Mouse (Mus musculus): ENCODE measurements around the gene Pwp2. TPM values are rescaled to one million over a fixed set of nuclear protein-coding genes. Genes with fewer than 3 reads are reported as not detected.
A peak's percentile ranks its signal among the peaks of the same experiment; 100 is the strongest.

Gene Pwp2
- polyA plus RNA-seq, 1 experiment = 2.9 TPM

GRCm38 (mm10) chr10:78163923-78164322, 21.0 kb downstream of the Pwp2 start:
- Histone ChIP-seq H3K4me1 (peaks cover 60% of the 10 kb centered on the region), H3K36me3 (replicated peaks; ENCODE audit: low read length) (peaks cover 85% of the 10 kb centered on the region), H3K4me3 (replicated peaks) (peak overlapping the region; percentile 21), H3K9me3 (no peaks in the 10 kb centered on the region), H3K27me3 (replicated peaks) (no peaks in the 10 kb centered on the region)
- TF ChIP-seq FLI1 (IDR thresholded peaks at IDR 0.05; ENCODE audit: low read length) = no peak
- no peak for TF ChIP-seq GATA1 (IDR thresholded peaks at IDR 0.05; ENCODE audit: borderline replicate concordance, low read length)

- no peak for TF ChIP-seq FLI1 (IDR thresholded peaks at IDR 0.05; ENCODE audit: low read length)
- no peak for TF ChIP-seq GATA1 (IDR thresholded peaks at IDR 0.05; ENCODE audit: borderline replicate concordance, low read length)
- Histone ChIP-seq H3K36me3 (replicated peaks; ENCODE audit: low read length) (peaks cover 80% of the 10 kb centered on the region), H3K4me3 (replicated peaks) (no peak overlapping the region), H3K27me3 (replicated peaks) (peaks cover 4% of the 10 kb centered on the region), H3K9me3 (no peaks in the 10 kb centered on the region), H3K4me1 (peaks cover 53% of the 10 kb centered on the region)
Observed at GRCm38 (mm10) chr10:78163241-78163640, 21.7 kb downstream of the Pwp2 start.

GRCm38 (mm10) chr10:78162646-78163045, 22.3 kb downstream of the Pwp2 start:
- Histone ChIP-seq H3K27me3 (replicated peaks) (peaks cover 5% of the 10 kb centered on the region), H3K4me1 (peaks cover 51% of the 10 kb centered on the region), H3K9me3 (no peaks in the 10 kb centered on the region), H3K4me3 (replicated peaks) (no peak overlapping the region), H3K36me3 (replicated peaks; ENCODE audit: low read length) (peaks cover 76% of the 10 kb centered on the region)
- TF ChIP-seq GATA1 (IDR thresholded peaks at IDR 0.05; ENCODE audit: borderline replicate concordance, low read length) (no peak), FLI1 (IDR thresholded peaks at IDR 0.05; ENCODE audit: low read length) (no peak)

GRCm38 (mm10) chr10:78161096-78161495, 23.9 kb downstream of the Pwp2 start:
- peaks cover 47% of the 10 kb centered on the region for H3K4me1 ChIP-seq
- H3K36me3 ChIP-seq (replicated peaks; ENCODE audit: low read length) = peaks cover 61% of the 10 kb centered on the region
- TF ChIP-seq FLI1 (IDR thresholded peaks at IDR 0.05; ENCODE audit: low read length) (no peak), GATA1 (IDR thresholded peaks at IDR 0.05; ENCODE audit: borderline replicate concordance, low read length) (no peak)
- peaks cover 8% of the 10 kb centered on the region for H3K27me3 ChIP-seq (replicated peaks)
- no peaks in the 10 kb centered on the region for H3K9me3 ChIP-seq
- peak overlapping the region; percentile 81 for H3K4me3 ChIP-seq (replicated peaks)

GRCm38 (mm10) chr10:78160369-78161095, 24.4 kb downstream of the Pwp2 start:
- Histone ChIP-seq H3K4me1 (peaks cover 47% of the 10 kb centered on the region), H3K36me3 (replicated peaks; ENCODE audit: low read length) (peaks cover 55% of the 10 kb centered on the region), H3K9me3 (no peaks in the 10 kb centered on the region), H3K4me3 (replicated peaks) (peak overlapping the region; percentile 81), H3K27me3 (replicated peaks) (peaks cover 9% of the 10 kb centered on the region)
- TF ChIP-seq GATA1 (IDR thresholded peaks at IDR 0.05; ENCODE audit: borderline replicate concordance, low read length) = no peak
- TF ChIP-seq FLI1 (IDR thresholded peaks at IDR 0.05; ENCODE audit: low read length) = no peak

- H3K9me3 ChIP-seq = no peaks in the 10 kb centered on the region
- peaks cover 47% of the 10 kb centered on the region for H3K4me1 ChIP-seq
- H3K36me3 ChIP-seq (replicated peaks; ENCODE audit: low read length) = peaks cover 49% of the 10 kb centered on the region
- TF ChIP-seq GATA1 (IDR thresholded peaks at IDR 0.05; ENCODE audit: borderline replicate concordance, low read length) (no peak), FLI1 (IDR thresholded peaks at IDR 0.05; ENCODE audit: low read length) (no peak)
- peak overlapping the region; percentile 81 for H3K4me3 ChIP-seq (replicated peaks)
- peaks cover 13% of the 10 kb centered on the region for H3K27me3 ChIP-seq (replicated peaks)
Observed at GRCm38 (mm10) chr10:78159906-78160305, 25.0 kb downstream of the Pwp2 start.

GRCm38 (mm10) chr10:78159252-78159878, 25.6 kb downstream of the Pwp2 start:
- Histone ChIP-seq H3K4me1 (peaks cover 53% of the 10 kb centered on the region), H3K9me3 (no peaks in the 10 kb centered on the region), H3K36me3 (replicated peaks; ENCODE audit: low read length) (peaks cover 43% of the 10 kb centered on the region), H3K27me3 (replicated peaks) (peaks cover 15% of the 10 kb centered on the region), H3K4me3 (replicated peaks) (peak overlapping the region; percentile 81)
- TF ChIP-seq GATA1 (IDR thresholded peaks at IDR 0.05; ENCODE audit: borderline replicate concordance, low read length) = no peak
- no peak for TF ChIP-seq FLI1 (IDR thresholded peaks at IDR 0.05; ENCODE audit: low read length)

- peaks cover 5% of the 10 kb centered on the region for H3K9me3 ChIP-seq
- peaks cover 28% of the 10 kb centered on the region for H3K27me3 ChIP-seq (replicated peaks)
- no peak for TF ChIP-seq FLI1 (IDR thresholded peaks at IDR 0.05; ENCODE audit: low read length)
- H3K4me3 ChIP-seq (replicated peaks) = no peak overlapping the region
- H3K4me1 ChIP-seq = peaks cover 54% of the 10 kb centered on the region
- peaks cover 30% of the 10 kb centered on the region for H3K36me3 ChIP-seq (replicated peaks; ENCODE audit: low read length)
Observed at GRCm38 (mm10) chr10:78158041-78158440, 26.9 kb downstream of the Pwp2 start.

GRCm38 (mm10) chr10:78156926-78157325, 28.0 kb downstream of the Pwp2 start:
- Histone ChIP-seq H3K4me3 (replicated peaks) (no peak overlapping the region), H3K9me3 (peaks cover 7% of the 10 kb centered on the region), H3K4me1 (peaks cover 47% of the 10 kb centered on the region), H3K36me3 (replicated peaks; ENCODE audit: low read length) (peaks cover 19% of the 10 kb centered on the region), H3K27me3 (replicated peaks) (peaks cover 39% of the 10 kb centered on the region)
- no peak for TF ChIP-seq FLI1 (IDR thresholded peaks at IDR 0.05; ENCODE audit: low read length)
- no peak for TF ChIP-seq GATA1 (IDR thresholded peaks at IDR 0.05; ENCODE audit: borderline replicate concordance, low read length)

Data from megakaryocyte, embryonic 14.5 days (primary cell).